Mouse (Mus musculus): ENCODE data around the gene Snip1. TPM values are rescaled to one million over a fixed set of nuclear protein-coding genes. Genes with fewer than 3 reads are reported as not detected.

The Snip1 gene
- polyA plus RNA-seq, 1 experiment from 2014 or later: 30.3 TPM

DNA sequence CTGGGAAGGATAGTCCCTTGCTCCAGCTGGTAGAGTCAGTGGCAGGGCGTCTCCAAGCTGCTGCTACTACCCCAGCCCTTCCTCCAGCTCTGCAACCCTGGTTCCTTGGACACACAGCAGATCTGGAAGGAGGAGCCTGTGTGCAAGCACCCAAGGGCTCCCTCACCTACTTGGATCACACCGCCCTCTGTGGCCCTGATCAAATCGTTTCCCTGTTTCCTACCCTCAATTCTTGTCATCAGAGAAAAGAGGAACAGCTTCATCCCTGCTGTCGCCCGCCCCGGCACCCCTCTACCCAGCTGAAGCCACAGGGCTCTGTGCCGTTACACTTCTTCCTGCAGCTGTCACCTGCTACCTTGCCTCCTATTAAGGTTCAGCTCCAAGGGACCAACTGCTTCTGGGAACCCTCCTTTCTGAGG is 51.4 kb downstream of the Snip1 start:
- no peak overlapping the region for H3K27ac ChIP-seq (ENCODE audit: low read length)
- H3K4me3 ChIP-seq (ENCODE audit: low read length): no peak overlapping the region
- H3K4me1 ChIP-seq (ENCODE audit: insufficient read depth, low read length): peaks cover 16% of the 10 kb centered on the region
- H3K4me2 ChIP-seq (replicated peaks; ENCODE audit: low read depth, low read length): no peak overlapping the region
- 87% methylated on average over 7 of the region's 7 CpGs for WGBS
- no peak overlapping the region for H3K9ac ChIP-seq (replicated peaks; ENCODE audit: low read length)
- H3K27me3 ChIP-seq (ENCODE audit: insufficient read depth, low read length): no peaks in the 10 kb centered on the region
- ATAC-seq (ENCODE audit: low FRiP score, low TSS enrichment): no peak
- peaks cover 6% of the 10 kb centered on the region for H3K36me3 ChIP-seq (ENCODE audit: insufficient read depth, low read length)
- H3K9me3 ChIP-seq (ENCODE audit: low read length): no peaks in the 10 kb centered on the region

GRCm38 (mm10) chr4:125119070-125119469 is 52.6 kb downstream of the Snip1 start:
- 39% methylated on average over 10 of the region's 10 CpGs for WGBS
- H3K9me3 ChIP-seq (ENCODE audit: low read length): no peaks in the 10 kb centered on the region
- ATAC-seq (ENCODE audit: low FRiP score, low TSS enrichment): no peak
- no peaks in the 10 kb centered on the region for H3K27me3 ChIP-seq (ENCODE audit: insufficient read depth, low read length)
- no peak overlapping the region for H3K27ac ChIP-seq (ENCODE audit: low read length)
- peaks cover 17% of the 10 kb centered on the region for H3K4me1 ChIP-seq (ENCODE audit: insufficient read depth, low read length)
- peaks cover 6% of the 10 kb centered on the region for H3K36me3 ChIP-seq (ENCODE audit: insufficient read depth, low read length)
- H3K4me2 ChIP-seq (replicated peaks; ENCODE audit: low read depth, low read length): no peak overlapping the region
- H3K4me3 ChIP-seq (ENCODE audit: low read length): no peak overlapping the region
- H3K9ac ChIP-seq (replicated peaks; ENCODE audit: low read length): no peak overlapping the region

- no peaks in the 10 kb centered on the region for H3K9me3 ChIP-seq (ENCODE audit: low read length)
- H3K4me3 ChIP-seq (ENCODE audit: low read length): no peak overlapping the region
- H3K4me2 ChIP-seq (replicated peaks; ENCODE audit: low read depth, low read length): no peak overlapping the region
- H3K4me1 ChIP-seq (ENCODE audit: insufficient read depth, low read length): peaks cover 16% of the 10 kb centered on the region
- H3K27me3 ChIP-seq (ENCODE audit: insufficient read depth, low read length): no peaks in the 10 kb centered on the region
- no peak for ATAC-seq (ENCODE audit: low FRiP score, low TSS enrichment)
- WGBS: 88% methylated on average over 11 of the region's 11 CpGs
- H3K36me3 ChIP-seq (ENCODE audit: insufficient read depth, low read length): peaks cover 6% of the 10 kb centered on the region
- no peak overlapping the region for H3K9ac ChIP-seq (replicated peaks; ENCODE audit: low read length)
- no peak overlapping the region for H3K27ac ChIP-seq (ENCODE audit: low read length)
Observed at GRCm38 (mm10) chr4:125119721-125120120, 53.2 kb downstream of the Snip1 start.

DNA sequence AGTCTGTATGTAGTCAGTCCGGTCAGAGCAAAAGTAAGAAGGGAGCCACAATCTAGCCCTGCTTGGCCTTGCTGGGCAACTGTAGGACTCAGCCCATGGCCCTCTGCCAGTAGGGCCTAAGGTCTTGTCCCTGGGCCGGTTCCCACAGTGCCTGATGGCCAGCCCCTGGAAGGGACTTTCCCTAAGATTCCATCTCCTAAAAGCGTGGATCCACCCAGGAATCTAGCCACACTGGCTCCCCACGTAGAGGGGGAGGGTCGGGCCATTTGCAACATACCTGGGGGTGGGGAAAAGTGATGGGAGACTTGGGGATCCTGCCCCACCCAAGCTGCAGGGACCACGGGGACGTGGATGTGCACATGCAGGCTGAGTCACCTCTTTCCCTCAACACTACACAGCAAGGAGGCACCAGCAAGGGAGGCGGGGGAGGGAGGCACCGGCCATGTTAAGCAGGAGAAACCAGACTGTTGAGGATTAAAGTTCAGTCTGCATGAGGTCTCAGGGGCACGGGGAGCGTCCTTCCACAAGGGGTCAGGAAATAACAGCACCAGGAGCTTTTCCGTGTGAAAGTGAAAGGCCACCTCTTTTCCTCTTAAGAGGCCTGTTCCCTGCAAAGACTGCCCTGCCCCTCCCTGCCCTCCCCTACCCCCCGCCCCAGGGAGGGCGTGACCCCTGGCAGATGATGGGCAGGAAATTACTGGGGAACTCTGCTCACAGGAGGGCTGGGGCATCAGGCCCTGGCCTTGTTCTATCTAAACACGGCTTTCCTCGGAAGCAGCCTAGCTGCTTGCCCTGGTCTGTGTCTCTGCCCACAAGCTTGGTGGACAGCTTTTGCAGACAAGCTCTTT is 56.2 kb downstream of the Snip1 start:
- no peak for ATAC-seq (ENCODE audit: low FRiP score, low TSS enrichment)

DNA sequence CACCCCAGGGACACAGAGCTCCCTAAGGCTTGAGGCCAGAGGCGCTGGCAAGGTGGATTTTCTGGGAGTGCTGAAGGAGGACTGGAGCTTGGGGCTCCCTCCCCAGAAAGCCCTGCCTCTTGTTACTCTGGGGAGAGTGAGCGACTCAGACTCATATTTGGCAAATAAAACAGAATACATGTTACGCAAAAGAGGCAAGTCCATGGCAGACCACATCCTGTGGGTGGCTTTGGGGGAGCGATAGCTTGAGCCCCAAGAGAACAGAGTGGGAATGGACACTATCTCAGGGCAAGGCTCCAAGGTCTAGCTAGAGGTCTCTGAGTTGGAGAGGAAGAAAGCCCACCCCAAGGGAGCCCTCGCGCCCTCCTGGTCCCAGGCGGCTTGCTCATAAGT is 56.8 kb downstream of the Snip1 start:
- 82% methylated on average over 7 of the region's 7 CpGs for WGBS
- no peak overlapping the region for H3K4me3 ChIP-seq (ENCODE audit: low read length)
- ATAC-seq (ENCODE audit: low FRiP score, low TSS enrichment): no peak
- H3K4me2 ChIP-seq (replicated peaks; ENCODE audit: low read depth, low read length): no peak overlapping the region
- peak overlapping the region; percentile 48 for H3K9ac ChIP-seq (replicated peaks; ENCODE audit: low read length)
- H3K9me3 ChIP-seq (ENCODE audit: low read length): no peaks in the 10 kb centered on the region
- H3K4me1 ChIP-seq (ENCODE audit: insufficient read depth, low read length): peaks cover 22% of the 10 kb centered on the region
- H3K27ac ChIP-seq (ENCODE audit: low read length): peak overlapping the region; percentile 4; the same call in 1 of the 2 replicates
- no peaks in the 10 kb centered on the region; the same call in 1 of the 2 replicates for H3K27me3 ChIP-seq (ENCODE audit: insufficient read depth, low read length)
- H3K36me3 ChIP-seq (ENCODE audit: insufficient read depth, low read length): peaks cover 6% of the 10 kb centered on the region

More for the DNA sequence above, 56.2 kb downstream of the Snip1 start:
- Histone ChIP-seq H3K27ac (ENCODE audit: low read length) (peak overlapping the region; percentile 33; the same call in 1 of the 2 replicates), H3K36me3 (ENCODE audit: insufficient read depth, low read length) (peaks cover 6% of the 10 kb centered on the region), H3K9ac (replicated peaks; ENCODE audit: low read length) (peak overlapping the region; percentile 48), H3K4me2 (replicated peaks; ENCODE audit: low read depth, low read length) (no peak overlapping the region), H3K4me3 (ENCODE audit: low read length) (no peak overlapping the region), H3K9me3 (ENCODE audit: low read length) (no peaks in the 10 kb centered on the region), H3K4me1 (ENCODE audit: insufficient read depth, low read length) (peaks cover 17% of the 10 kb centered on the region), H3K27me3 (ENCODE audit: insufficient read depth, low read length) (no peaks in the 10 kb centered on the region)
- 24% methylated on average over 15 of the region's 16 CpGs for WGBS

Other genes with a start within 250 kb of the Snip1 start
- 34.8 and 37.2 TPM in 2 replicates for gene Yrdc, start 216.0 kb upstream of the Snip1 start, polyA plus RNA-seq (2015; fragmentation: Nextera tagmentation; extraction: Ambion mirVana)
- gene 1110065P20Rik, start 215.5 kb upstream of the Snip1 start, polyA plus RNA-seq (2015; fragmentation: Nextera tagmentation; extraction: Ambion mirVana): 41.6 and 43.8 TPM in 2 replicates
- gene Maneal, start 204.5 kb upstream of the Snip1 start, polyA plus RNA-seq (2015; fragmentation: Nextera tagmentation; extraction: Ambion mirVana): 0.46 and 0.61 TPM in 2 replicates
- gene Epha10, start 185.8 kb upstream of the Snip1 start, polyA plus RNA-seq (2015; fragmentation: Nextera tagmentation; extraction: Ambion mirVana): 0.06 and 0.12 TPM in 2 replicates
- 12.7 and 13.8 TPM in 2 replicates for gene 9930104L06Rik, start 129.6 kb upstream of the Snip1 start, polyA plus RNA-seq (2015; fragmentation: Nextera tagmentation; extraction: Ambion mirVana)
- gene Cdca8, start 127.4 kb upstream of the Snip1 start, polyA plus RNA-seq (2015; fragmentation: Nextera tagmentation; extraction: Ambion mirVana): 149 and 164 TPM in 2 replicates
- 25.1 and 31.1 TPM in 2 replicates for gene Rspo1, start 80.2 kb upstream of the Snip1 start, polyA plus RNA-seq (2015; fragmentation: Nextera tagmentation; extraction: Ambion mirVana)
- gene Gnl2, start 50.1 kb upstream of the Snip1 start, polyA plus RNA-seq (2015; fragmentation: Nextera tagmentation; extraction: Ambion mirVana): 80.7 and 82.7 TPM in 2 replicates
- 0.11 and 0.13 TPM in 2 replicates for gene Dnali1, start 969 bp upstream of the Snip1 start, polyA plus RNA-seq (2015; fragmentation: Nextera tagmentation; extraction: Ambion mirVana)
- 54.1 and 60.2 TPM in 2 replicates for gene Meaf6, start 18.5 kb downstream of the Snip1 start, polyA plus RNA-seq (2015; fragmentation: Nextera tagmentation; extraction: Ambion mirVana)
- gene Zc3h12a, start 61.2 kb downstream of the Snip1 start, polyA plus RNA-seq (2015; fragmentation: Nextera tagmentation; extraction: Ambion mirVana): 0.66 and 0.90 TPM in 2 replicates

Measured in kidney, embryonic 16.5 days (tissue).